Mouse (Mus musculus) hindbrain, postnatal 0 days (tissue): ENCODE results near the gene Man2b2. TPM values are rescaled to one million over a fixed set of nuclear protein-coding genes. Genes with fewer than 3 reads are reported as not detected.

ENCODE experiments used
- ATAC-seq: fragments of 200-750 bp; cut with Nextera tagmentation; 2 replicates; pipeline ENCODE4 v1.8.0; 2017; ENCODE audit warnings: mild to moderate bottlenecking, moderate TSS enrichment, moderate library complexity
- DNase-seq: peaks from one replicate; pipeline ENCODE4 v3.0.0-alpha.2; 2015; ENCODE audit warnings: low spot score
- H3K27ac ChIP-seq: fragments of 300-500 bp; sonication (generic); 2 replicates; pipeline ENCODE4 v1.5.1; 2014; ENCODE audit warnings: mild to moderate bottlenecking
- H3K27me3 ChIP-seq: fragments of 300-500 bp; sonication (generic); 2 replicates; pipeline ENCODE4 v1.6.1; 2014; ENCODE audit warnings: low read length, mixed read lengths; ENCODE audit not compliant: insufficient read depth
- H3K36me3 ChIP-seq: fragments of 300-500 bp; sonication (generic); 2 replicates; pipeline ENCODE4 v1.6.1; 2014; ENCODE audit warnings: low read length, mixed read lengths; ENCODE audit not compliant: insufficient read depth
- H3K4me1 ChIP-seq: fragments of 300-500 bp; sonication (generic); 2 replicates; pipeline ENCODE4 v1.6.1; 2014; ENCODE audit warnings: antibody characterized with exemption, low read length, mixed read lengths; ENCODE audit not compliant: insufficient read depth
- H3K4me2 ChIP-seq: fragments of 300-500 bp; sonication (generic); 2 replicates; pipeline ENCODE4 v1.6.1; 2014; ENCODE audit warnings: low read depth, mild to moderate bottlenecking, low read length, moderate library complexity, mixed read lengths
- H3K4me3 ChIP-seq: fragments of 300-500 bp; sonication (generic); 2 replicates; pipeline ENCODE4 v1.5.1; 2014; ENCODE audit warnings: low read length
- H3K9ac ChIP-seq: fragments of 300-500 bp; sonication (generic); replicated peaks from 2 replicates; pipeline ENCODE4 v1.6.1; 2014; ENCODE audit warnings: mild to moderate bottlenecking, low read length, moderate library complexity, mixed read lengths
- H3K9me3 ChIP-seq: fragments of 300-500 bp; sonication (generic); 2 replicates; pipeline ENCODE4 v1.6.1; 2016; ENCODE audit warnings: low read length, mixed read lengths
- CTCF ChIP-seq: IDR thresholded peaks from 2 replicates; pipeline ENCODE4 v1.5.1; 2016; ENCODE audit warnings: antibody characterized with exemption, control low read depth, low read depth
- WGBS: fragments of 180-500 bp; shearing (Covaris S2); extraction: QIAGEN DNeasy Blood & Tissue Kit; methylation state at CpG from one replicate; pipeline ENCODE4 v1.1.7; 2014; 5-methylcytosine and 5-hydroxymethylcytosine counted together
- polyA plus RNA-seq: library from polyadenylated mRNA; unstranded; fragments of >200 nt; fragmentation: Nextera tagmentation; extraction: Ambion mirVana; gene quantifications from 2 replicates; pipeline ENCODE4 v1.2.1, GENCODE M21; 2015
- total RNA-seq: library from RNA; depleted of rRNA; stranded (reverse); fragments of >200 nt; gene quantifications from 2 replicates; pipeline ENCODE4 v1.2.3, GENCODE M21; 2014

Man2b2 gene
- total and polyA plus RNA-seq, 2 experiments from 2014 or later: 17.9 to 30.2 TPM

DNA sequence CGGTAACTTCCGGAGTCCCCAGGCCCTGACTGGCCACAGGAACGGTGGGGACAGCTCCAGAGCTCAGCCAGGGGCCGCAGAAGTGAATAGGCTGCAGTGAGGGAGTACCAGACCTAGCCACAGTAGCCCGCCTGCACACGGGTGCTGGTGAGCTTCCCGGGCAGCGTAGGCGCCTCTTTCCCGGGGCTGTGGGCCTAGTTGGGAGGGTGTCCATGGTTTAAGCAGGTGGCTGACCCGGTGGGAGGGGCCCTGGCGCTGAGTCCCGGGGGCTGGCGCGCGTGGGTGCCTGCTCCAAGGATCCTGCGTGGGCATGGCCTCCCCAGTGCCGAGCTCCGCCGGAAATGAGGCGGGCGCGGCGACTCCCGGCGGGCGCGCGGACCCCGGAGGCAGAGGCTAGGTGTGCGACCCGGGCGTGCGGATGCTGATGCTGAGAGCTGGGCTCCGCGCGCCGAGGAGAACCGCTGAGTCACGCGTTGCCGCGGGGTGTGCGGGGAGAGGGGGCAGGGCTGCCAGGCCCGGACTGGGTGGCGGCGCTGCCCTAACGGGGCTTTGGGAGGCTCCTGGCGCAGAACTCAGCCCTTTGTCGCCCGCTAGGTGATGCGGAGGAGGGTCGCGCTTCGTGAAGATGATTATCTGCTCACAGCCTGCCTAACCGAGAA, 39.3 kb upstream of the Man2b2 start:
- H3K9ac ChIP-seq: peak overlapping the region; percentile 89
- H3K27ac ChIP-seq: peak overlapping the region; percentile 93
- peak overlapping the region; percentile 64 for H3K4me2 ChIP-seq
- TF ChIP-seq CTCF: no peak
- H3K27me3 ChIP-seq: peaks cover 7% of the 10 kb centered on the region; the same call in 1 of the 2 replicates
- WGBS: under 1% methylated on average over 56 of the region's 56 CpGs
- peak; percentile 55 for ATAC-seq
- peak overlapping the region; percentile 71 for H3K4me3 ChIP-seq
- no peaks in the 10 kb centered on the region for H3K4me1 ChIP-seq
- no peaks in the 10 kb centered on the region for H3K9me3 ChIP-seq
- H3K36me3 ChIP-seq: no peaks in the 10 kb centered on the region
- peak; percentile 67 for DNase-seq

DNA sequence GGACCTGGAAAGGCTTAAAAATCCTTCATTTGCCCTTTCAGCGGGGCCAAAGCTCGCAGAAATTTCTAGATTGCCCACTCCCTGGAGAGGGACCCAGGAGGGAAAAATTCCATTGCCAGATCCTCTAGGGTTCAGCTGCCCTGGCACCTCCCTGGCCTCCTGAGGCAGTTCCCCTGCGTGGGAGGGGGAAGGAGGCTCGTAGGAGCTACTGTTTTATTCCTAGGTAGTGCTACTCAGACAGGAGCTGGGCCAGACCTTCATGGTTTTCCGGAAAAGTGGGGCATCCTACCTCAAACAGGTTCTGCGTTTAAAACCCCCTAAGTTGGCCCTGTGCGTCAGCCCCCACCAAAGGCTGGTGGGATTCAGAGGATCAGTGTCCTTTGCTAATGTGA, 38.7 kb upstream of the Man2b2 start:
- no peak for TF ChIP-seq CTCF
- no peak for ATAC-seq
- H3K9ac ChIP-seq: peak overlapping the region; percentile 89
- WGBS: 1% methylated on average over 7 of the region's 7 CpGs
- H3K27me3 ChIP-seq: peaks cover 7% of the 10 kb centered on the region; the same call in 1 of the 2 replicates
- H3K4me2 ChIP-seq: peak overlapping the region; percentile 64
- H3K4me1 ChIP-seq: no peaks in the 10 kb centered on the region
- no peaks in the 10 kb centered on the region for H3K9me3 ChIP-seq
- H3K36me3 ChIP-seq: no peaks in the 10 kb centered on the region
- H3K27ac ChIP-seq: peak overlapping the region; percentile 93
- H3K4me3 ChIP-seq: peak overlapping the region; percentile 71
- peak; percentile 55 for DNase-seq

DNA sequence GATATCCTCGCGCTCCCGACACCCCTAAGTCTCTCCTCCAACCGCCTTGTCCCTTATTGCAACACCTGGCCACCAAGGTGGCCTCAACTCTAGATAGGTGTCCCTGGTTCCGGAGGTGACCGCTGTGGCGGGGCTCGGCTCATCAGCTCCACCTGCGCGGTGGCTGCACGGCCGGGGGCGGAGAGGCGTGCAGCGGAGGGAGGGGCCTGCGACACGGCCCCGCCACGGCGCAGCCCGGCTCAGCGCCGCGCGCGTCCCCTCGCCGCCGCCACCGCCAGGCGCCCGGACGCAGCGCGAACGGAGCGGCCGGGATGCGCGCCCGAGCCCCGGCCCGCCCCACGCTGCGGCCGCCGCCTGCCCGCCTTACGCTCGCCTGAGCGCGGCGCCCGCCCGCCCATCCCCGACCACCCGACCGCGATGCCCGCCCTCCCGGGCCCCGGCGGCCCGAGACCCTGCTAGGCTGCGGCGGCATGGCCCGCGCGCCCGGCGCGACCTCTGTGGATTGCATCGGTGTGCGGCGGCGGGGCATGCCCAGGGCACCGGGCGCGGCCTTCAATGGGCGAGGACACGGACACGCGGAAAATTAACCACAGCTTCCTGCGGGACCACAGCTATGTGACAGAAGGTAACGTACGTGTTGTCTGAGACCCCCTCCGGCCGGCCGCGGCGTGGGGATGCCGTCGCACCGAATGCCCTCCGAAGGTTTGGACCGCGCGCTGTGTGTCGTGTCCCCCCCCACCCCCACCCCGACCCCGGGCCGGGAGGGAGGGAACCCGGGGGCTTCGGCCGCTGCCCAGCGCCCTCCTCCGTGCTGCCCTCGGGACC, 38.0 kb upstream of the Man2b2 start, which contains the start of gene Ppp2r2c:
Ppp2r2c (plus strand) TSS at position 248 of the 825 bp plus-strand sequence.
- Histone ChIP-seq H3K27ac (peak within 1 kb of the TSS; percentile 93), H3K9ac (peak within 1 kb of the TSS; percentile 89), H3K4me1 (no peaks in the 10 kb centered on the region), H3K27me3 (peaks cover 7% of the 10 kb centered on the region; the same call in 1 of the 2 replicates), H3K9me3 (no peaks in the 10 kb centered on the region), H3K4me3 (peak within 1 kb of the TSS; percentile 71), H3K4me2 (peak within 1 kb of the TSS; percentile 64), H3K36me3 (no peaks in the 10 kb centered on the region)
- TF ChIP-seq CTCF: no peak
- peak; percentile 64 for ATAC-seq
- peak; percentile 77 for DNase-seq
- 2% methylated on average over 68 of the region's 108 CpGs for WGBS

DNA sequence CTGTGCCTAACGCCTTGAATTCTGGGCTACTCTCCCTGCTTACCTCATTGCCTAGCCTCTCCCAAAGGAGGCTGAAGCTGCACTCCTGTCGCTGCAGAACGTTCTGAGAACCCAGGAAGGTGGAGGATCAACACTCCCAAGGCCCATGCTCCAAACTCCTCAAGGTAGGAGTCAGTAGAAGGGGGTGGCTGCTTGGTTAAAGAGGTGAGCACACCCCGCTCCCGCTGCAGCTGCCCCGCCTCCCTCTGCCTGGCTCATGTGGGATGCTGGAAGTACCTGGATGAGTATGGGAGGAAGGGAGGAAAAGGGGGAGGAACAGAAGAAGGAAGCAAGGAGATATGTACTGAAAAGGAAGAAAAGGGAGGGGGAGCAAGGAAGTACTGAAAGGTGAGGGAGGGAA, 37.1 kb upstream of the Man2b2 start:
- Histone ChIP-seq H3K4me3 (peak overlapping the region; percentile 71), H3K9me3 (no peaks in the 10 kb centered on the region), H3K27ac (peak overlapping the region; percentile 93; the same call in 1 of the 2 replicates), H3K4me2 (peak overlapping the region; percentile 64), H3K27me3 (peaks cover 7% of the 10 kb centered on the region; the same call in 1 of the 2 replicates), H3K9ac (peak overlapping the region; percentile 89), H3K4me1 (no peaks in the 10 kb centered on the region), H3K36me3 (no peaks in the 10 kb centered on the region)
- no peak for TF ChIP-seq CTCF
- DNase-seq (no peak), ATAC-seq (no peak)
- WGBS: 10% methylated on average over 6 of the region's 6 CpGs

DNA sequence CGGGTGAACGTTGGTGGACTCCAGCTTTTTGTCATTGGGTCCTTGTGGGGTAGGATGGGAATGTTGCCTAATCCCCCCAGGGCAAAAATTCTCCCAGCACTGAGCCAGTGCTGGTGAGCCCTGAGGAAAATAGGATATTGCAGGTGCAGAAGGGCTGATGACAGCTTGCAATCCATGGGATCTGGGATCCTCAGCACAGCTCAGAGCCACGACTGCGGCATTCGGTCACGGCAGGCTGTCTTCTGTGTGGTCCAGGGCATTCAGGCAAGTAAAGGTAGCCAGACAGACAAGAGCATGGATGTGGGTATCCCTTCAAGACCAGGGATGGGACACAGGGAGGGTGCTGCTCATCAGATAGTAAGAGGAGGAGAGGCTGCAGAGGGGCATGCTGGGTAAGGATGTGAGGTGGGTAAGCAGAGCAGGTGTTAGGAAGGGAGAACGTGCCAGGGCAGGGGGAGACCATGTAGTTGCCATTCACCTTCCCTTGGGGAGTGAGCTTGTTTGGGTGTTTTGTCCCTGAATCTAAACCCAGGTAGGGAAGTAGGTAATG, 36.3 kb upstream of the Man2b2 start:
- TF ChIP-seq CTCF: no peak
- Histone ChIP-seq H3K27me3 (peaks cover 7% of the 10 kb centered on the region; the same call in 1 of the 2 replicates), H3K27ac (peak overlapping the region; percentile 93; the same call in 1 of the 2 replicates)

DNA sequence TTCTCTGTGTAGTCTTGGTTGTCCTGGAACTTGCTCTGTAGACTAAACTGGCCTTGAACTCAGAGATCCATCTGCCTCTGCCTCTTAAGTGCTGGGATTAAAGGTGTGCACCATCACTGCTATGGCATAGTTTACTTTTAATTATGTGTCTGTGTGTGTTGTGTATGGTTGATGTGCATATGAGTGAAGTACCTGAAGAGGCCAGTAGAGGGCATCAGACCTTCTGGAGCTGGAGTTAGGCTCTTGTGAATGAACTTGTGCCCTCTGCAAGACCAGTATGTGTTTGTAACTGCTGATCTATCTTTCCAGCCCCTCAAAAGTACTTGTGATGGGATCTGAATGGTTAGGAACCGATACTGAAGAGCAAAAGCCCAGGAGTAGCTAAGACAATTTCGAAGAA, 30.6 kb upstream of the Man2b2 start:
- peak; percentile 67 for TF ChIP-seq CTCF
- no peaks in the 10 kb centered on the region for H3K27me3 ChIP-seq
- 96% methylated on average over 2 of the region's 2 CpGs for WGBS
- H3K4me1 ChIP-seq: 0 out of 2 replicates have a peak, but pooled peaks cover 2% of the 10 kb centered on the region
- H3K9ac ChIP-seq: no peak overlapping the region
- H3K9me3 ChIP-seq: no peaks in the 10 kb centered on the region
- no peak overlapping the region for H3K4me2 ChIP-seq
- ATAC-seq: no peak
- H3K27ac ChIP-seq: no peak overlapping the region
- no peak overlapping the region for H3K4me3 ChIP-seq
- no peaks in the 10 kb centered on the region for H3K36me3 ChIP-seq
- no peak for DNase-seq

More for the DNA sequence above, 36.3 kb upstream of the Man2b2 start:
- peak overlapping the region; percentile 89; the same call in 1 of the 2 replicates for H3K9ac ChIP-seq
- no peak for ATAC-seq
- no peaks in the 10 kb centered on the region for H3K4me1 ChIP-seq
- H3K36me3 ChIP-seq: no peaks in the 10 kb centered on the region
- H3K9me3 ChIP-seq: no peaks in the 10 kb centered on the region
- H3K4me3 ChIP-seq: peak overlapping the region; percentile 71
- no peak for DNase-seq
- 64% methylated on average over 7 of the region's 7 CpGs for WGBS
- peak overlapping the region; percentile 64 for H3K4me2 ChIP-seq
